Mouse (Mus musculus) liver, adult 2 months (tissue): Measurements from ENCODE around the gene Mpdu1. TPM values are rescaled to one million over a fixed set of nuclear protein-coding genes. Genes with fewer than 3 reads are reported as not detected.

Source experiments
- DNase-seq: peaks from one replicate; pipeline ENCODE4 v3.0.0-alpha.2; 2011; ENCODE audit warnings: low read depth, low spot score; ENCODE audit errors: extremely low read depth
- H3K27ac ChIP-seq: fragments of 200-500 bp; replicated peaks from 2 replicates; pipeline ENCODE4 v1.5.1; 2012; ENCODE audit warnings: low read depth, mild to moderate bottlenecking, control low read depth, inconsistent platforms, low read length; ENCODE audit not compliant: insufficient read depth
- H3K27me3 ChIP-seq: fragments of 200-500 bp; 2 replicates; pipeline ENCODE4 v1.6.1; 2012; ENCODE audit warnings: mild to moderate bottlenecking, moderate library complexity, low read length, inconsistent platforms; ENCODE audit not compliant: control insufficient read depth, insufficient read depth
- H3K36me3 ChIP-seq: fragments of 200-500 bp; 2 replicates; pipeline ENCODE4 v1.6.1; 2012; ENCODE audit warnings: low read length, inconsistent platforms; ENCODE audit not compliant: control insufficient read depth, insufficient read depth
- H3K4me1 ChIP-seq: fragments of 200-500 bp; 2 replicates; pipeline ENCODE4 v1.6.1; 2011; ENCODE audit warnings: low read length; ENCODE audit not compliant: control insufficient read depth, insufficient read depth
- H3K4me3 ChIP-seq: fragments of 200-500 bp; 2 replicates; pipeline ENCODE4 v1.5.1; 2011; ENCODE audit warnings: low read depth, mild to moderate bottlenecking, control low read depth, low read length, moderate library complexity; ENCODE audit not compliant: insufficient read depth
- H3K79me2 ChIP-seq: fragments of 200-500 bp; 2 replicates; pipeline ENCODE4 v1.6.1; 2012; ENCODE audit warnings: inconsistent platforms, mild to moderate bottlenecking, low read length, moderate library complexity; ENCODE audit not compliant: control insufficient read depth, insufficient read depth
- H3K9ac ChIP-seq: fragments of 200-500 bp; 2 replicates; pipeline ENCODE4 v1.6.1; 2012; ENCODE audit warnings: low read depth, mild to moderate bottlenecking, control low read depth, inconsistent platforms, low read length
- CTCF ChIP-seq: fragments of 200-500 bp; IDR thresholded peaks from 2 replicates; pipeline ENCODE4 v1.5.1; 2011; ENCODE audit warnings: low read depth, low read length, control low read depth
- POLR2A ChIP-seq: fragments of 200-500 bp; IDR thresholded peaks from 2 replicates; pipeline ENCODE4 v1.6.1; 2011; ENCODE audit warnings: low read length, control low read depth; ENCODE audit not compliant: insufficient read depth; ENCODE audit errors: extremely low read depth
- WGBS: fragments of 180-500 bp; shearing (Covaris S2); methylation state at CpG from one replicate; pipeline ENCODE4 v1.1.7; 2018; 5-methylcytosine and 5-hydroxymethylcytosine counted together
- polyA plus RNA-seq: library from polyadenylated mRNA; depleted of rRNA; stranded (reverse); fragments of >200 nt; gene quantifications from 2 replicates; pipeline ENCODE4 v1.2.3, GENCODE M21; 2012; rRNA removed
- total RNA-seq: library from RNA; depleted of rRNA; stranded (reverse); fragments of >200 nt; gene quantifications from 2 replicates; pipeline ENCODE4 v1.2.3, GENCODE M21; 2014; rRNA removed

Mpdu1 gene
- total RNA-seq (49.9 and 53.5 TPM in 2 replicates), polyA plus RNA-seq (100 and 115 TPM in 2 replicates)

DNA sequence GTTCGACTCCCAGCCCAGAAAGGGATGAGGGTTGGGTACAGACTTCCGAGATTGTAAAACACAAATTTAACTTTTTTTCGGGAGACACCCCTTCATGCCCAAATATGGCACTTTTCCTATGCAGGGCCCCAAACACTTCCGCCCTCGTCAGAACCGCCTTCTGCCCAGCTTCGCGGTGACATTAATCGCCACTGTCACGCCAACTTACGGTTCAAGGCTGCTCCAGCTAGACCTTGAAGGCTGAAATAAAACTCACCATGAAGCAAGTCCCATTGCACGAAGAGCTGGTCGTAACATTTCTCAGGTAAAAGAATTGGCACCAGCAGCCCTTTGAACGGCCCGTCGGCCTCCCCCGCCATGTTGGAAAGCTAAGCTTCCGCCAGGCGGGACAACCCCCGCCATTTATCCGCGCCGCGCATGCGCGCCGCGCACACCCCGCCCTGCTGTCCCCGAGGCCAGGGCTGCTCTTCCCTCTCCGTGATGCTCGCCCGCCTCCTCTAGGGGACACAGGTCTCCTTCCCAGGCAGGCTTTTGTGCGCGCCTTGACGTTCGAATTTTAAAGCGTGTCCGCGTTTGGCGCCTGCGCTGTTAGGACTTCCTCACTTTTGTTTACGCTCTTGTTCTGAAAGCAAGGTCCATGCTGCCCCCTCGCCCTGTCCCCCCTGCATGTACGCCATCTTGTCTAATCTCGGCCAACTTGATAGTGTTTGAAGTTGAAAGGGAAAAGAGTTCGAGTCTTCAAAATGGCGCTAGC is at the start of gene Mpdu1:
Gene Mpdu1, minus strand, starts transcription at position 430 of the 754 bp plus-strand sequence.
- under 1% methylated on average over 48 of the region's 48 CpGs for WGBS
- peak; percentile 83 for DNase-seq
- peak within 1 kb of the TSS; percentile 65 for H3K4me3 ChIP-seq
- peaks cover 3% of the 10 kb centered on the region; the same call in 1 of the 2 replicates for H3K36me3 ChIP-seq
- H3K79me2 ChIP-seq = no peaks in the 10 kb centered on the region; the same call in 1 of the 2 replicates
- H3K27me3 ChIP-seq = no peaks in the 10 kb centered on the region
- peak; percentile 53 for TF ChIP-seq CTCF
- peak; percentile 82; the same call in 1 of the 2 replicates for TF ChIP-seq POLR2A
- H3K27ac ChIP-seq = peak within 1 kb of the TSS; percentile 87
- peak within 1 kb of the TSS; percentile 79 for H3K9ac ChIP-seq
- H3K4me1 ChIP-seq = peaks cover 9% of the 10 kb centered on the region

DNA sequence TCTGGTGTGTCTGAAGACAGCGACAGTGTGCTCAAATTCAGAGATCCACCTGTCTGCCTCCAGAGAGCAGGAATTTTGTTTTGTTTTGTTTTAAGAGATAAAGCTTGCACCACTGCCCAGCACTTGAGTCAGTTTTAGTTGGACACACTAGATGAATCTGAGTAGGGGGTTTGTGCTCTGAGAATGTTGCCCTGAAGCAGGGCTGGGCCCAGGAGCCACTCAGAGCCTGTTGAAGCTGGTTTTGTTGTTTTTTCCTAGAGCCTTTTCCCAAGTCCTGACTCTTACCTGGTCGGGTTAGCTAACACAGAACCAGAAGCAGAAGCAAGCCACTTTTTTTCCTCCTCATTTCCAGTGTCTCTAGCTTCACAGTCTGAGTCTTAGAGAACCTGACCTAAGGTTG is 48.6 kb upstream of the Mpdu1 start:
- Histone ChIP-seq H3K4me3 (no peak overlapping the region), H3K4me1 (peaks cover 4% of the 10 kb centered on the region; the same call in 1 of the 2 replicates), H3K27me3 (no peaks in the 10 kb centered on the region), H3K36me3 (no peaks in the 10 kb centered on the region), H3K79me2 (no peaks in the 10 kb centered on the region), H3K27ac (no peak overlapping the region), H3K9ac (no peak overlapping the region)
- TF ChIP-seq POLR2A = no peak
- TF ChIP-seq CTCF = no peak
- 90% methylated on average over 2 of the region's 2 CpGs for WGBS
- DNase-seq = no peak

DNA sequence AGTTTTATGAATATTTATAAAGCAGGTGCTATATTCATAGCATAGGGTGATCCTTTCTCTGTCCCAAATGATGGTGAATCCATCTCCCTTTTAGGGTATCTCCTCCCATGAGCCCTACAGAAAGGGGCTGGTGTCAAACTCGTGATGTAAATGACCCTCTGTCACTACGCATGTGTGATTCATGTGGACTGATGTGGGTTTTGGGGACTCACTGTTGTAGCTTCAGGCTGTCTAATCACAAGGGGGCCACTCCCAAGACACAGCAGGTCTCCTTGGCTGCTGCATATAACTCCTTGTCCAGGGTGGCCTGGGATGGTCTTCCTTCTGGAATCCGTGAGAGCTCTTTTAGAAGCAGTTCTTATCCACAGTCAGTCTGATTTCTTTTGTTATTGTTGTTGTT is 48.0 kb upstream of the Mpdu1 start:
- Histone ChIP-seq H3K4me1 (peaks cover 2% of the 10 kb centered on the region; the same call in 1 of the 2 replicates), H3K27me3 (no peaks in the 10 kb centered on the region), H3K4me3 (no peak overlapping the region), H3K36me3 (no peaks in the 10 kb centered on the region), H3K27ac (no peak overlapping the region), H3K79me2 (no peaks in the 10 kb centered on the region), H3K9ac (no peak overlapping the region)
- TF ChIP-seq CTCF = no peak
- no peak for TF ChIP-seq POLR2A
- no peak for DNase-seq
- 92% methylated on average over 3 of the region's 3 CpGs for WGBS

DNA sequence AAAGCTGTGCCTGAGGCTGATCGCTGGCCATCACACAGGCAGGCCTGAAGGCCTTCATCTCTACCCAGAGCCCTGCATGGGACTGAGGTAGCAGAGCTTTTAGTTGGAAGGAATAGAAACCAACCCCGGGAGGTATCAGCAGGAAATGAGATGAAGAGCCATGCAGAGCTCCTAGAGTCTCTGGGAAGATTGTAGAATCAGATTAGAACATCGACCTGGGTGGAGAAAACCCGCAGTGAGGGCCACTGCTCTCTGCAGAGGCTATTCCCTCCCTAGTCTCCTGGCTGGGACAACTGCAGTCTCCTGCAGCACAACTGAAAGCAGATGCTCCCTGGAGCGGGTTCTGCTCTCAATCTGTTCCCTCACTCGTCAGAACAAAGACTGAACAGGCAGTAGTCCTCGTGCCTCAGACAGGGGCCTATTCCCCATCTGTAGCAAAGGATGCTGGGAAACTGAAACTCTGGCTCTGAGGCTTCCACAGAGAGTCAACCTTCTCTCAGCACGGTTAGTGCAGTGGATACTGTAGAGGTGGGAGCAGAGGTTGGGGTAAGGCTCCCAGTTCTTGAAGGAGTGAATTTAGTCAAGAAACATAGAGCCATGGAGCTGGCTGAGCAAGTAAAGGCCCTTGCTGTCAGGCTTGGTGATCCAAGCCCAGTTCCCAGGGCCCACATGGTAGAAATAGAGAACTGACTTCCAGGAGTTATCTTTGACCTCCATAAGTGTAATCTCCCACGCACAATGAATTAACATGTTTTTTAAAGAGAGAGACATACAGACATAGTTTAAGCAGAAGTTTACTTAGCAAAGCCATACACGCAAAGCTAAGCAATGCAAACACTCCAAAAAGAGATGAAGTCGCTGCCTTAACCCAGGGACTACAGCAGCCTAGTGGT is 47.4 kb upstream of the Mpdu1 start:
- WGBS = 71% methylated on average over 11 of the region's 11 CpGs
- Histone ChIP-seq H3K79me2 (no peaks in the 10 kb centered on the region), H3K36me3 (no peaks in the 10 kb centered on the region), H3K27me3 (no peaks in the 10 kb centered on the region), H3K4me3 (no peak overlapping the region), H3K9ac (no peak overlapping the region), H3K4me1 (no peaks in the 10 kb centered on the region), H3K27ac (no peak overlapping the region)
- no peak for DNase-seq
- TF ChIP-seq CTCF (no peak), POLR2A (no peak)

GRCm38 (mm10) chr11:69708614-69709265 is 46.3 kb upstream of the Mpdu1 start:
- H3K4me3 ChIP-seq = no peak overlapping the region
- H3K9ac ChIP-seq = no peak overlapping the region

More at GRCm38 (mm10) chr11:69708614-69709265, 46.3 kb upstream of the Mpdu1 start:
- no peak for TF ChIP-seq POLR2A
- no peaks in the 10 kb centered on the region for H3K27me3 ChIP-seq
- H3K27ac ChIP-seq = no peak overlapping the region
- 92% methylated on average over 3 of the region's 3 CpGs for WGBS
- H3K36me3 ChIP-seq = no peaks in the 10 kb centered on the region
- no peaks in the 10 kb centered on the region for H3K79me2 ChIP-seq
- no peaks in the 10 kb centered on the region for H3K4me1 ChIP-seq
- no peak for DNase-seq
